Mouse (Mus musculus): ENCODE results near the gene Smarca2. TPM values are rescaled to one million over a fixed set of nuclear protein-coding genes. Genes with fewer than 3 reads are reported as not detected.
"Not testable (repeated sequence)": the region's sequence is repeated elsewhere in the genome, so short reads cannot be mapped to it uniquely, and the experiment has no call there.

The Smarca2 gene
- polyA plus RNA-seq, 1 experiment from 2014 or later, result 91.3 TPM

DNA sequence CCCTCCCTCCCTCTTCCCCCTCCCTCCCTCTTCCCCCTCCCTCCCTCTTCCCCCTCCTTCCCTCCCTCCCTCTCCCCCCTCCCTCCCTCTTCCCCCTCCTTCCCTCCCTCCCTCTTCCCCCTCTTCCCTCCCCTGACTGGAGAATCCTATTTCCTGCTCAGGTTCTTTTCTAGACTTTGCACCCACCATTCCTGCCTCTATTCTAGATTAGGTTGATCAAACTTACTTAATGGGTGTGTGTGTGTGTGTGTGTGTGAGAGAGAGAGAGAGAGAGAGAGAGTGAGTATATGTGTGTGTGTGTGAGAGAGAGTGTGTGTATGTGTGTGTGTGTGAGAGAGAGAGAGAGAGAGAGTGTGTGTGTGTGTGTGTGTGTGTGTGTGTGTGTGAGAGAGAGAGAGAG lies 66.6 kb downstream of the Smarca2 start:
- H3K4me1 ChIP-seq; H3K9me3 ChIP-seq; H3K27me3 ChIP-seq; H3K9ac ChIP-seq; H3K27ac ChIP-seq; H3K4me3 ChIP-seq; H3K4me2 ChIP-seq (replicated peaks); ATAC-seq (ENCODE audit: low FRiP score, low read depth): not testable (repeated sequence)
- H3K36me3 ChIP-seq, result peaks cover 74% of the 10 kb centered on the region

DNA sequence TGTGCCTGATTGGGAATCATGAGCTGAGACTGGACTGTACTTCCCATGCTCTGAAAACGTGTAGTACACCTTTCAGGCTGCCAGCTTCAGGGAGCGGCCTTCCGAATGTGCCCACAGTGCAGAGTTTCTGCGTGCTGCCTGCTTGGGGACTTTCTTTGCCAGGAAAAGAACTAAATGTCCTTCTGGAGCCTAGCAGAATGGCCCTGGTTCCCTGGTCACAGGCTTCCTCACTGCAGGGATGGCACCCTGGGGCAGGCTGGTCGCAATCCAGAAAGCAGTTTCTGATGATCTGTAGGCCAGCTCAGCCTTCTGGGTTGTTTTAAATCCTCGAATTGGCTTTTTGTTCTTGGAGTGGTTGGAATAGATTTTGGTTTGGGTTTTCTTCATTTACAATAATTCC lies 71.1 kb downstream of the Smarca2 start:
- peaks cover 62% of the 10 kb centered on the region for H3K36me3 ChIP-seq
- no peak for ATAC-seq (ENCODE audit: low FRiP score, low read depth)
- WGBS, result 50% methylated on average over 6 of the region's 6 CpGs
- no peak overlapping the region for H3K4me2 ChIP-seq (replicated peaks)
- H3K4me3 ChIP-seq, result no peak overlapping the region
- H3K27ac ChIP-seq, result no peak overlapping the region
- no peak overlapping the region for H3K9ac ChIP-seq
- H3K27me3 ChIP-seq, result no peaks in the 10 kb centered on the region
- peaks cover 14% of the 10 kb centered on the region for H3K4me1 ChIP-seq
- H3K9me3 ChIP-seq, result no peaks in the 10 kb centered on the region

DNA sequence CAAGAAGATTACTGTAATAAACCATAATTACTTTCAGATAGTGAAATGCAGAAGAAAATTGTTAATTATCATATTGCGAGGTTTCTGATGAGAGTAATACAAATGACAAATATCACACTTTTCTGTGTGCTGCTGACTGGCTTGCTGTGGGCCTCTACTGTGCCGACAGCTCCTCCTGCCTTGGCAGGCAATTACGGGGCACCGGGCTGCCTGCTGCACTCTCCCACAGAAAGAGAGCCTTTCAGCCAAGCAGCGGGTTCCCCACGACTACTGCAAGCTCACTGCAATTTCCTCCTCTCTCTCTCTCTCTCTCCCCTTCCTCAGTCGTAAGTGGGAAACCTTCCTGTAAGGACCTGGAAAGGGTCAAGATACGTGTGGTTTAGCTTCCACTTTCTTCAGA lies 73.7 kb downstream of the Smarca2 start:
- peaks cover 62% of the 10 kb centered on the region for H3K36me3 ChIP-seq
- WGBS, result 26% methylated on average over 8 of the region's 8 CpGs
- H3K27ac ChIP-seq, result no peak overlapping the region

DNA sequence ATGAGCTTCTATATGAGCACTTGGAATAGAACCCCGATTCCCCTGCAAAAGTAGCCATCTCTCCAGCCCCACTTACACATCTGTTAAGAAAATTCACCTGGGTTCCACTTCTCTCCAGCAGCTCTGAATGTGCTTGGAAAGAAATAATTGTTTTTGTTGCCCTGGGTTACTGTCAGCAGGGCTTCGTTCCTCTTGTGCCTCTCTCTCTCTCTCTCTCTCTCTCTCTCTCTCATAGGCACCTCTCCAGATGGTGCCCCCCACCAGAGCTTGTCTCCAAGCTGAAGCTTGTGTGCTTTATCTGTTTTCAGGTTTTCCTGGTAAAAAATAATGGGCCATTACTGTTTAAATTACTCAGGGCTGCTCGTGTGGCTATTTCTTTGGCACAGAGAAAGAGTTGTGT lies 74.8 kb downstream of the Smarca2 start:
- H3K36me3 ChIP-seq, result peaks cover 58% of the 10 kb centered on the region
- H3K4me2 ChIP-seq (replicated peaks), result no peak overlapping the region
- no peak overlapping the region for H3K4me3 ChIP-seq
- H3K9ac ChIP-seq, result no peak overlapping the region
- H3K27me3 ChIP-seq, result no peaks in the 10 kb centered on the region
- 38% methylated on average over 3 of the region's 3 CpGs for WGBS
- ATAC-seq (ENCODE audit: low FRiP score, low read depth), result no peak
- H3K9me3 ChIP-seq, result no peaks in the 10 kb centered on the region
- peaks cover 14% of the 10 kb centered on the region for H3K4me1 ChIP-seq
- H3K27ac ChIP-seq, result peak overlapping the region; percentile 15; the same call in 1 of the 2 replicates

More for the DNA sequence above, 73.7 kb downstream of the Smarca2 start:
- Histone ChIP-seq H3K4me2 (replicated peaks) (no peak overlapping the region), H3K9ac (no peak overlapping the region), H3K4me3 (no peak overlapping the region), H3K4me1 (peaks cover 14% of the 10 kb centered on the region), H3K9me3 (no peaks in the 10 kb centered on the region), H3K27me3 (no peaks in the 10 kb centered on the region)
- ATAC-seq (ENCODE audit: low FRiP score, low read depth), result no peak

DNA sequence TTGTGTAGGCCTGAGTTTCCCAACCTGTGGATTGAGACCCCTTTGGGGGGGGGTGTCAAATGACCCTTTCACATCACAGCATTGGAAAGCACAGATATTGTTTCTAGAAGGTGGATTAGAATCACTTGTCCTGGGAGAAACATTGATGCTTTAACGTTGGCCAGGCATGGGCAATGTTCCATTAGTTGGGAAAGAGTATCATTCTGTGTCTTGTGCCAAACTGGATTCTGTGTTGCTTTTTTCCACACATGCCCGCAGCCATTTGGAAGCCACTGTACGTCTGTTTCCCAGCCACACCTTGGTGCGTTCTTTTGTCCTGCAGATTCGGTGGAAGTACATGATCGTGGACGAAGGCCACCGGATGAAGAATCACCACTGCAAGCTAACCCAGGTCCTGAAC lies 76.7 kb downstream of the Smarca2 start:
- ATAC-seq (ENCODE audit: low FRiP score, low read depth), result no peak
- peaks cover 14% of the 10 kb centered on the region for H3K4me1 ChIP-seq
- no peak overlapping the region for H3K4me3 ChIP-seq
- H3K27ac ChIP-seq, result no peak overlapping the region
- H3K4me2 ChIP-seq (replicated peaks), result no peak overlapping the region
- no peak overlapping the region for H3K9ac ChIP-seq
- no peaks in the 10 kb centered on the region for H3K9me3 ChIP-seq
- H3K27me3 ChIP-seq, result no peaks in the 10 kb centered on the region
- H3K36me3 ChIP-seq, result peaks cover 59% of the 10 kb centered on the region
- 93% methylated on average over 8 of the region's 8 CpGs for WGBS

DNA sequence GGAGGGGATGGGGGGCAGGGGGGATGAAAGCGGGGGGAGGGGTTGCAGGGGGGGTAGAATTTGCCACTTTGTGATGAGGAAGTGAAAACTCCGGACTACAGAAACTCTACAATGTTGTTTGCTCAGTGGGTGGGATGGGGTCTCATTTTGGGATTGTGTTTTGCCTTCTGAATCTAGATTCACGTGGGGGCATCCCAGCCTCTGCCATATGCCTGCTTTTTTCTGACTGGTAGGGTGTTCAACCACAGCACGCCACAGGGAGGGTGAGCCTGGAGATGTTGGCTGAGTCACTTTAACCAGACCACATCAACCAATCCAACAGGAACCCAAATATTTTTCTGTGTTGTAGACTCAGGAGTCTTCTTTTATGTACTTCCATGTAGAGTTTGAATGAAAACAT lies 77.3 kb downstream of the Smarca2 start:
- no peak for ATAC-seq (ENCODE audit: low FRiP score, low read depth)
- H3K36me3 ChIP-seq, result peaks cover 53% of the 10 kb centered on the region
- H3K4me1 ChIP-seq, result peaks cover 14% of the 10 kb centered on the region
- no peaks in the 10 kb centered on the region for H3K27me3 ChIP-seq
- H3K4me2 ChIP-seq (replicated peaks), result no peak overlapping the region
- H3K9me3 ChIP-seq, result no peaks in the 10 kb centered on the region
- no peak overlapping the region for H3K9ac ChIP-seq
- no peak overlapping the region for H3K27ac ChIP-seq
- WGBS, result 85% methylated on average over 4 of the region's 4 CpGs
- no peak overlapping the region for H3K4me3 ChIP-seq

DNA sequence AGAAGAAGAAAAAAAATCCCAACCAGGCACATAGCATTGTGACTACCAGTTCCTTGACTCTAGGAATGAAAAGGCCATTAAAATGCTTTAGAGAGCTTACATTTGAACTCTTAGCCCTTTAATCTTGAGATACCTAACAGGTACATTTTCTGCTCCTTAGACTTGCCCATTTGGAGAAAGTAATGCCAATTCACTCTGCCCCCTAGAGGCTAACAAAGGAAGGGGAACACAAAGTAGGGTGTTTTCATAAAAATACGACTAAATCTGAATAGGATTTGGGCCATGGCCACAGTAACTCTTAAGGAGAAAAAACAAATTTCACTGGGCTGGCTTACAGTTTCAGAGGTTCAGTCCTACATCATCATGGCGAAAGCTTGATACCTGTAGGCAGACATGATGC lies 77.9 kb downstream of the Smarca2 start:
- Histone ChIP-seq H3K27me3 (no peaks in the 10 kb centered on the region), H3K4me2 (replicated peaks) (no peak overlapping the region), H3K9me3 (no peaks in the 10 kb centered on the region), H3K9ac (no peak overlapping the region), H3K36me3 (peaks cover 55% of the 10 kb centered on the region), H3K4me1 (peaks cover 14% of the 10 kb centered on the region), H3K27ac (no peak overlapping the region), H3K4me3 (no peak overlapping the region)
- 94% methylated on average over 2 of the region's 2 CpGs for WGBS
- no peak for ATAC-seq (ENCODE audit: low FRiP score, low read depth)

DNA sequence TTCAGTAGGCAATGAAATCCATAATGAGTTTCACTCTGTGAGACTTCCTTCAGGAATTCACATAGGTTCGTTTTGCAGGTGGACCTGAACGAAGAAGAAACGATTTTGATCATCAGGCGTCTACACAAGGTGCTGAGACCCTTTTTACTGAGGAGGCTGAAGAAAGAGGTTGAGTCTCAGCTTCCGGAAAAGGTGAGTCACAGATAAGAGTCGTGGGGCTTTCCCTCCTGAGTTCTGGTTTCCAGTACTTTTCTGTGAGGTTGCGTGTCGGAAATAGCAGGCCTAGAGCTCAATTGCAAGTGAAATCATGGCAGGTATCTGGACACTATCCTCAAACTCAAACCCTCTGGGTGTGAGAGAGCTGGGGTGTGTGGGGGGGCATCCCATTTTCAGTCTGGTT lies 78.9 kb downstream of the Smarca2 start:
- Histone ChIP-seq H3K27me3 (no peaks in the 10 kb centered on the region), H3K36me3 (peaks cover 64% of the 10 kb centered on the region), H3K4me2 (replicated peaks) (no peak overlapping the region), H3K27ac (no peak overlapping the region), H3K4me3 (no peak overlapping the region), H3K9ac (no peak overlapping the region), H3K4me1 (peaks cover 10% of the 10 kb centered on the region), H3K9me3 (no peaks in the 10 kb centered on the region)
- 94% methylated on average over 8 of the region's 8 CpGs for WGBS
- no peak for ATAC-seq (ENCODE audit: low FRiP score, low read depth)

DNA sequence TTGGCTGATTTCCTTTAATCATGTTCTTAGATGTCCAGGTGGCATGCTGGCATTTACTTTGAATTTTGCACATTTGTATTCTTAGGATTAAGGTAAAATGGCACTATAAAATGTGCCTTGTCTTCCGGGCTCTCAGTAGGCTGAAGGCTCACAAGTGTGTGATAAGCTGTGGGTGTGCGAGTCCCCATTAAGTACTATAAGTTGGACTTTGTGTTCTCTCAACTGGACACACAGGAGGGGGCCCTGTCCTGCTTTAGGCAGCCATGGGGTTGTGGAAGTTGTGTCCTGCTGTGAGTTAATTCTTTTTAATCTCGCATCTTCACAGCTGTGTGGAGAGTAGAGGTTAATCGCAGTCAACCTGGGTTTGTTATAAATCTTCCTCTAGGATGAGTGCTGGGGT lies 85.7 kb downstream of the Smarca2 start:
- no peak overlapping the region for H3K4me2 ChIP-seq (replicated peaks)
- no peaks in the 10 kb centered on the region for H3K4me1 ChIP-seq
- no peak overlapping the region for H3K9ac ChIP-seq
- no peak for ATAC-seq (ENCODE audit: low FRiP score, low read depth)
- H3K4me3 ChIP-seq, result no peak overlapping the region
- H3K27me3 ChIP-seq, result no peaks in the 10 kb centered on the region
- H3K9me3 ChIP-seq, result no peaks in the 10 kb centered on the region
- H3K27ac ChIP-seq, result no peak overlapping the region
- peaks cover 76% of the 10 kb centered on the region for H3K36me3 ChIP-seq
- 41% methylated on average over 4 of the region's 4 CpGs for WGBS

DNA sequence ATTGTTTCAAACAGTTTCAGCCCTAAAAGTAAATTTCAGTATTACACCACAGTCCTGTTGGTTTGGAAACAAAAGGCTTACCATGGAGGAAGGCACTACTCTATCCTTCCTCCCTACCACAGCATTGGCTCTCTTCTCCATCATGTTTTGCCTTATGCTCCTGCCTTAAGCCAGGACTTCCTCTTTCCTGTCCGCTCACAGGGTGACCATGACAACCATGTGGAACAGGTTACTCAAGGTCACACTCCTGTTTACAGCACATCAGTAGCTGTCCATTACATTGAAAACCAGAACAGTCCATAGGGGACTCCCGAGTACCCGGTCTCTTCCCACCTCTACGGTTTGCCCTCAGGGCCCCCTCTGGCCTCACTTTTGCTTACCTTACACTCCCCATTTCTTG lies 92.3 kb downstream of the Smarca2 start:
- no peak overlapping the region for H3K4me2 ChIP-seq (replicated peaks)
- no peak for ATAC-seq (ENCODE audit: low FRiP score, low read depth)
- no peak overlapping the region for H3K27ac ChIP-seq
- H3K27me3 ChIP-seq, result no peaks in the 10 kb centered on the region
- peaks cover 85% of the 10 kb centered on the region for H3K36me3 ChIP-seq
- no peak overlapping the region for H3K4me3 ChIP-seq
- WGBS, result 48% methylated on average over 4 of the region's 4 CpGs
- no peak overlapping the region for H3K9ac ChIP-seq
- H3K9me3 ChIP-seq, result 0 out of 2 replicates have a peak, but pooled peaks cover 8% of the 10 kb centered on the region
- no peaks in the 10 kb centered on the region for H3K4me1 ChIP-seq

DNA sequence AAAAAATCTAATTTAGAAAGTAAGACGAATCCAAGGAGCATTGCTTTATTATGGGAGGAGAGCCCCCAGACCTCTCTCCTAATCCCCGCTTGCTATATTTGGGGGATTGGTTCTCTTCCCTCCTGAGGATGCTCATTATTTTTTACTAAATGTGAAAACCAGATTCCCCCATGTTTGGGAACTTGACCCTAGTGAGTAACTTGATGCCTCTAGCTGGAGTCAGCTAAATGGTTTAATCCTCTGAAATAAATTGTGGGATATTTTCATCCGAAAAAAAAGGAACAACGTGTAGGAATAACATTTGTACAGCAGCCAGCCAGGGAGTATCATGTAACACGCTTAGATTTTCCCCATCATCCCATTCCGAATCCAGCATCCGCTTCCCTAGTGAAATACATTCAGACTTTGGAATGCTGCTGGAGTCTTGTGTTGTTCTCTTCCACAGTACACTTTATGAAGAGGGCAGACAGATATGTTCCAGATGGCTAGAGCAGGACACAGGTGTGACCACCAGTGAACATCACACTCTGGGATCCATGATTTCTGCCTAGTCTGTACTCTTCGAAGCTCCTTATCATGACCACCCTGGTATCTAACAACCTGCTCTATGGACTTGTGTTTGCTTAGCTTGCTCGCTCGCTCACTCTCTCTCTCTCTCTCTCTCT lies 99.8 kb downstream of the Smarca2 start:
- no peak overlapping the region for H3K4me2 ChIP-seq (replicated peaks)
- ATAC-seq (ENCODE audit: low FRiP score, low read depth), result peak; percentile 88

DNA sequence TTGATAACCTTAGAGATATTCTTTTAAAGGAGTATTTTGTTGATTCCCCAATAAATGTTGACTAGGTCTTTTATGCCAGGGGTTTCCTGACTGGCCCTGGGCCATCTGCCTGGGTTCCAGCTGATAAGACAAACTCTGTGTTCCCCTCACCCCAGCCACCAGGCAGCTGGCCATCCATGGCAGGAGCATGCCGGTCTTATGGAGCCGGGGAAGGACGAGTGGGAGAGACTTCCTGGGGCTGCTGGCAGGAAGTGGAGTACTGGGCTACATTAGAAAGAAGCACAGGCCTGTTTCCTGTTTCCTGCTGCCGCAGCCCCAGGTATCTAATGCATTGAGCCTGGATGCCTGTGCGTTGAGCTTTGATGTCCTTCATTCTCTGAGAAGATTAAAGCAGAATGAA lies 102.1 kb downstream of the Smarca2 start:
- Histone ChIP-seq H3K27me3 (no peaks in the 10 kb centered on the region), H3K36me3 (peaks cover 26% of the 10 kb centered on the region), H3K4me2 (replicated peaks) (no peak overlapping the region), H3K4me3 (no peak overlapping the region), H3K9ac (no peak overlapping the region), H3K9me3 (no peaks in the 10 kb centered on the region), H3K4me1 (peaks cover 49% of the 10 kb centered on the region), H3K27ac (no peak overlapping the region)
- 22% methylated on average over 5 of the region's 5 CpGs for WGBS
- no peak for ATAC-seq (ENCODE audit: low FRiP score, low read depth)

More for the DNA sequence above, 99.8 kb downstream of the Smarca2 start:
- H3K27ac ChIP-seq, result peak overlapping the region; percentile 85
- 28% methylated on average over 10 of the region's 10 CpGs for WGBS
- H3K9ac ChIP-seq, result no peak overlapping the region
- peaks cover 49% of the 10 kb centered on the region for H3K4me1 ChIP-seq
- H3K4me3 ChIP-seq, result no peak overlapping the region
- 0 out of 2 replicates have a peak, but pooled peaks cover 8% of the 10 kb centered on the region for H3K9me3 ChIP-seq
- H3K36me3 ChIP-seq, result peaks cover 44% of the 10 kb centered on the region
- no peaks in the 10 kb centered on the region for H3K27me3 ChIP-seq

DNA sequence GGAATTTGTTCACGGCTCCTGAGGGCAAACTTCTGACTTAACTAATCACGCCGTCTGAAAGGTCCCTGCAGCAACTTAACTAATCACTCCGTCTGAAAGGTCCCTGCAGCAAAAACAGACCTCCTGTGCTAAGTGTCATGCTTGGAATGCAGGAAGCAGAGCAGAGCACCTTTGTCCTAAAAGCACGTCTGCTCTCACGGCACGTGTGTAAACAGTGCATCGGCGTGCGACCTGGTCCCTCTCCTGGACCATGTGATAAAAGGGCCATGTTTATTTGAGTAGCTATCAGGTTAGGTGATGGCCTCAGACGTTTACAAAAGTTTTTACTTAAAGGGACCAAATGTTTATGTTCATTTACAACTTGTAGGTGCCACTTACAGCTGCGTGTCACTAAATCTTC lies 104.2 kb downstream of the Smarca2 start:
- no peak overlapping the region for H3K9ac ChIP-seq
- H3K27ac ChIP-seq, result no peak overlapping the region
- no peak for ATAC-seq (ENCODE audit: low FRiP score, low read depth)
- WGBS, result 19% methylated on average over 12 of the region's 12 CpGs
- H3K4me2 ChIP-seq (replicated peaks), result no peak overlapping the region
- no peaks in the 10 kb centered on the region for H3K27me3 ChIP-seq
- H3K9me3 ChIP-seq, result no peaks in the 10 kb centered on the region
- peaks cover 37% of the 10 kb centered on the region for H3K36me3 ChIP-seq
- no peak overlapping the region for H3K4me3 ChIP-seq
- peaks cover 34% of the 10 kb centered on the region for H3K4me1 ChIP-seq
